Mouse (Mus musculus) neural tube, embryonic 14.5 days (tissue): ENCODE results near the gene Pfdn4. TPM values are rescaled to one million over a fixed set of nuclear protein-coding genes. Genes with fewer than 3 reads are reported as not detected.

Experiments used
- ATAC-seq: fragments of 200-750 bp; cut with Nextera tagmentation; 2 replicates; pipeline ENCODE4 v1.8.0; 2017; ENCODE audit warnings: low read depth, mild to moderate bottlenecking, moderate TSS enrichment, moderate library complexity
- H3K27ac ChIP-seq: fragments of 300-500 bp; sonication (generic); 2 replicates; pipeline ENCODE4 v1.5.1; 2014; ENCODE audit warnings: low read depth, mild to moderate bottlenecking, control low read depth, low read length, moderate library complexity, mixed read lengths
- H3K27me3 ChIP-seq: fragments of 300-500 bp; sonication (generic); 2 replicates; pipeline ENCODE4 v1.6.1; 2014; ENCODE audit warnings: low read length; ENCODE audit not compliant: control insufficient read depth, insufficient read depth
- H3K36me3 ChIP-seq: fragments of 300-500 bp; sonication (generic); 2 replicates; pipeline ENCODE4 v1.6.1; 2014; ENCODE audit warnings: low read length, mixed read lengths; ENCODE audit not compliant: control insufficient read depth, insufficient read depth
- H3K4me1 ChIP-seq: fragments of 300-500 bp; sonication (generic); 2 replicates; pipeline ENCODE4 v1.6.1; 2014; ENCODE audit warnings: low read length; ENCODE audit not compliant: control insufficient read depth, insufficient read depth
- H3K4me2 ChIP-seq: fragments of 300-500 bp; sonication (generic); 2 replicates; pipeline ENCODE4 v1.6.1; 2014; ENCODE audit warnings: mild to moderate bottlenecking, low read depth, low read length, control low read depth
- H3K4me3 ChIP-seq: fragments of 300-500 bp; sonication (generic); 2 replicates; pipeline ENCODE4 v1.5.1; 2014; ENCODE audit warnings: low read depth, low read length, control low read depth, mixed read lengths
- H3K9ac ChIP-seq: fragments of 300-500 bp; sonication (generic); replicated peaks from 2 replicates; pipeline ENCODE4 v1.6.1; 2014; ENCODE audit warnings: low read depth, mild to moderate bottlenecking, control low read depth, low read length, mixed read lengths
- H3K9me3 ChIP-seq: fragments of 300-500 bp; sonication (generic); 2 replicates; pipeline ENCODE4 v1.6.1; 2016; ENCODE audit warnings: low read length; ENCODE audit not compliant: control insufficient read depth
- WGBS: fragments of 180-500 bp; shearing (Covaris S2); extraction: QIAGEN DNeasy Blood & Tissue Kit; methylation state at CpG from one replicate; pipeline ENCODE4 v1.1.7; 2014; 5-methylcytosine and 5-hydroxymethylcytosine counted together
- polyA plus RNA-seq: library from polyadenylated mRNA; unstranded; fragments of >200 nt; fragmentation: Nextera tagmentation; extraction: Ambion mirVana; gene quantifications from 2 replicates; pipeline ENCODE4 v1.2.1, GENCODE M21; 2014

Gene Pfdn4
- polyA plus RNA-seq, 1 experiment from 2014 or later, result 161 TPM

DNA sequence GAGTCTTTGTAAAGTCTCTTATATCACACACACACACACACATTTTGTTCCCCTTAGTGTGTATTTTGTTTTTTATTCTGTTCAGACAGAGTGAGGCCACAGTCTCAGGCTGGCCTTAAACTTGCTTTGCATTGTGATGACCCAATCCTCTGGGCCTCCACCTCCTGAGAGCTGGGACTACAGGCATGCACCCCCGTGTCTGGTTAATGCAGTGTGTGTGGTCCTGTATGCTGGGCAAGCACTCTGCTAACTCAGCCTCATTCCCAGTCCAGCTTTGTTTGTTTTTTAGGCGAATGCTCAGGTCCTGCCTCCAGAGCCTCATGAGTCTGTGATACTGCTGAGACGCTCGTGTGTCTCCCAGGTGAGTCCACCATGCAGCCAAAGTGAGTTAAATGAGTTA, 51.8 kb downstream of the Pfdn4 start:
- no peak overlapping the region for H3K4me2 ChIP-seq
- H3K4me1 ChIP-seq, result 0 out of 2 replicates have a peak, but pooled peaks cover 6% of the 10 kb centered on the region
- H3K9ac ChIP-seq, result no peak overlapping the region
- no peaks in the 10 kb centered on the region for H3K9me3 ChIP-seq
- no peaks in the 10 kb centered on the region for H3K27me3 ChIP-seq
- H3K27ac ChIP-seq, result no peak overlapping the region
- no peak for ATAC-seq
- H3K36me3 ChIP-seq, result no peaks in the 10 kb centered on the region
- no peak overlapping the region for H3K4me3 ChIP-seq
- 31% methylated on average over 4 of the region's 4 CpGs for WGBS

- no peak overlapping the region for H3K4me3 ChIP-seq
- H3K4me2 ChIP-seq, result no peak overlapping the region
- WGBS, result 80% methylated on average over 2 of the region's 2 CpGs
- no peak overlapping the region for H3K9ac ChIP-seq
- 0 out of 2 replicates have a peak, but pooled peaks cover 6% of the 10 kb centered on the region for H3K4me1 ChIP-seq
- H3K27ac ChIP-seq, result no peak overlapping the region
- no peaks in the 10 kb centered on the region for H3K27me3 ChIP-seq
- H3K9me3 ChIP-seq, result no peaks in the 10 kb centered on the region
- no peaks in the 10 kb centered on the region for H3K36me3 ChIP-seq
- no peak for ATAC-seq
Measured at GRCm38 (mm10) chr2:170549146-170549545, 52.9 kb downstream of the Pfdn4 start.

GRCm38 (mm10) chr2:170550240-170550639, 54.0 kb downstream of the Pfdn4 start:
- H3K4me2 ChIP-seq, result no peak overlapping the region
- no peak overlapping the region for H3K9ac ChIP-seq
- WGBS, result 21% methylated on average over 5 of the region's 5 CpGs
- peak; percentile 48; the same call in 1 of the 2 replicates for ATAC-seq
- no peaks in the 10 kb centered on the region for H3K36me3 ChIP-seq
- 0 out of 2 replicates have a peak, but pooled peaks cover 6% of the 10 kb centered on the region for H3K4me1 ChIP-seq
- no peak overlapping the region for H3K4me3 ChIP-seq
- H3K27me3 ChIP-seq, result no peaks in the 10 kb centered on the region
- no peak overlapping the region for H3K27ac ChIP-seq
- H3K9me3 ChIP-seq, result no peaks in the 10 kb centered on the region

GRCm38 (mm10) chr2:170552088-170552487, 55.9 kb downstream of the Pfdn4 start:
- Histone ChIP-seq H3K27me3 (no peaks in the 10 kb centered on the region), H3K36me3 (no peaks in the 10 kb centered on the region), H3K27ac (no peak overlapping the region), H3K4me3 (no peak overlapping the region), H3K9me3 (no peaks in the 10 kb centered on the region), H3K4me2 (no peak overlapping the region), H3K9ac (no peak overlapping the region), H3K4me1 (0 out of 2 replicates have a peak, but pooled peaks cover 6% of the 10 kb centered on the region)
- no peak for ATAC-seq
- 51% methylated on average over 7 of the region's 7 CpGs for WGBS

- no peak overlapping the region for H3K4me3 ChIP-seq
- WGBS, result 76% methylated on average over 15 of the region's 15 CpGs
- no peak overlapping the region for H3K9ac ChIP-seq
- no peaks in the 10 kb centered on the region for H3K36me3 ChIP-seq
- H3K9me3 ChIP-seq, result no peaks in the 10 kb centered on the region
- no peak overlapping the region for H3K27ac ChIP-seq
- ATAC-seq, result no peak
- H3K4me1 ChIP-seq, result no peaks in the 10 kb centered on the region
- no peak overlapping the region for H3K4me2 ChIP-seq
- H3K27me3 ChIP-seq, result no peaks in the 10 kb centered on the region
Measured at GRCm38 (mm10) chr2:170563956-170564855, 68.0 kb downstream of the Pfdn4 start.

GRCm38 (mm10) chr2:170564995-170565394, 68.8 kb downstream of the Pfdn4 start:
- H3K27me3 ChIP-seq, result no peaks in the 10 kb centered on the region
- no peak overlapping the region for H3K4me2 ChIP-seq
- H3K27ac ChIP-seq, result no peak overlapping the region
- H3K4me3 ChIP-seq, result no peak overlapping the region
- no peak overlapping the region for H3K9ac ChIP-seq
- H3K36me3 ChIP-seq, result no peaks in the 10 kb centered on the region
- no peaks in the 10 kb centered on the region for H3K4me1 ChIP-seq
- no peaks in the 10 kb centered on the region for H3K9me3 ChIP-seq
- WGBS, result 92% methylated on average over 8 of the region's 8 CpGs
- ATAC-seq, result no peak

Other genes with a start within 250 kb of the Pfdn4 start
- gene Bcas1, start 68.6 kb upstream of the Pfdn4 start, polyA plus RNA-seq, result 11.8 and 14.6 TPM in 2 replicates
- 0.05 and 0.14 TPM in 2 replicates for gene Cyp24a1, start 717 bp downstream of the Pfdn4 start, polyA plus RNA-seq
- gene 4930470P17Rik, start 105.6 kb downstream of the Pfdn4 start, polyA plus RNA-seq, result 0.26 TPM in 1 of 2 replicates, not detected in the other
- 73.7 and 74.4 TPM in 2 replicates for gene Dok5, start 235.4 kb downstream of the Pfdn4 start, polyA plus RNA-seq